Mouse (Mus musculus) kidney, postnatal 0 days (tissue): Measurements from ENCODE around the gene Pik3r3. TPM values are rescaled to one million over a fixed set of nuclear protein-coding genes. Genes with fewer than 3 reads are reported as not detected.
A peak's percentile ranks its signal among the peaks of the same experiment; 100 is the strongest.
"Not testable (repeated sequence)": the region's sequence is repeated elsewhere in the genome, so short reads cannot be mapped to it uniquely, and the experiment has no call there.

Experiments
- ATAC-seq: fragments of 200-750 bp; cut with Nextera tagmentation; replicated peaks from 2 replicates; pipeline ENCODE4 v1.8.0; 2017; ENCODE audit warnings: low read depth, moderate number of reproducible peaks, moderate TSS enrichment, moderate library complexity; ENCODE audit not compliant: low FRiP score
- DNase-seq: peaks from one replicate; pipeline ENCODE4 v3.0.0-alpha.2; 2016; ENCODE audit warnings: low spot score
- H3K27ac ChIP-seq: fragments of 300-500 bp; sonication (generic); 2 replicates; pipeline ENCODE4 v1.5.1; 2014; ENCODE audit warnings: mild to moderate bottlenecking
- H3K27me3 ChIP-seq: fragments of 300-500 bp; sonication (generic); 2 replicates; pipeline ENCODE4 v1.6.1; 2014; ENCODE audit warnings: low read length, mixed read lengths; ENCODE audit not compliant: insufficient read depth
- H3K36me3 ChIP-seq: fragments of 300-500 bp; sonication (generic); 2 replicates; pipeline ENCODE4 v1.6.1; 2014; ENCODE audit warnings: low read length, mixed read lengths; ENCODE audit not compliant: insufficient read depth
- H3K4me1 ChIP-seq: fragments of 300-500 bp; sonication (generic); replicated peaks from 2 replicates; pipeline ENCODE4 v1.6.1; 2014; ENCODE audit warnings: antibody characterized with exemption, low read length, mixed read lengths; ENCODE audit not compliant: insufficient read depth
- H3K4me2 ChIP-seq: fragments of 300-500 bp; sonication (generic); 2 replicates; pipeline ENCODE4 v1.6.1; 2014; ENCODE audit warnings: mild to moderate bottlenecking, low read length, moderate library complexity, mixed read lengths
- H3K4me3 ChIP-seq: fragments of 300-500 bp; sonication (generic); replicated peaks from 2 replicates; pipeline ENCODE4 v1.5.1; 2014; ENCODE audit warnings: low read depth, low read length
- H3K9ac ChIP-seq: fragments of 300-500 bp; sonication (generic); 2 replicates; pipeline ENCODE4 v1.6.1; 2014; ENCODE audit warnings: low read depth, low read length
- H3K9me3 ChIP-seq: fragments of 300-500 bp; sonication (generic); replicated peaks from 2 replicates; pipeline ENCODE4 v1.6.1; 2016; ENCODE audit warnings: low read length, inconsistent platforms, mixed read lengths
- CTCF ChIP-seq: IDR thresholded peaks from 2 replicates; pipeline ENCODE4 v1.5.1; 2016; ENCODE audit warnings: antibody characterized with exemption, low read depth, mild to moderate bottlenecking, moderate library complexity
- WGBS: fragments of 180-500 bp; shearing (Covaris S2); extraction: QIAGEN DNeasy Blood & Tissue Kit; methylation state at CpG from one replicate; pipeline ENCODE4 v1.1.7; 2014; 5-methylcytosine and 5-hydroxymethylcytosine counted together
- polyA plus RNA-seq: library from polyadenylated mRNA; unstranded; fragments of >200 nt; fragmentation: Nextera tagmentation; extraction: Ambion mirVana; gene quantifications from 2 replicates; pipeline ENCODE4 v1.2.1, GENCODE M21; 2015

Gene Pik3r3
- polyA plus RNA-seq, 1 experiment from 2014 or later: 13.9 TPM

DNA sequence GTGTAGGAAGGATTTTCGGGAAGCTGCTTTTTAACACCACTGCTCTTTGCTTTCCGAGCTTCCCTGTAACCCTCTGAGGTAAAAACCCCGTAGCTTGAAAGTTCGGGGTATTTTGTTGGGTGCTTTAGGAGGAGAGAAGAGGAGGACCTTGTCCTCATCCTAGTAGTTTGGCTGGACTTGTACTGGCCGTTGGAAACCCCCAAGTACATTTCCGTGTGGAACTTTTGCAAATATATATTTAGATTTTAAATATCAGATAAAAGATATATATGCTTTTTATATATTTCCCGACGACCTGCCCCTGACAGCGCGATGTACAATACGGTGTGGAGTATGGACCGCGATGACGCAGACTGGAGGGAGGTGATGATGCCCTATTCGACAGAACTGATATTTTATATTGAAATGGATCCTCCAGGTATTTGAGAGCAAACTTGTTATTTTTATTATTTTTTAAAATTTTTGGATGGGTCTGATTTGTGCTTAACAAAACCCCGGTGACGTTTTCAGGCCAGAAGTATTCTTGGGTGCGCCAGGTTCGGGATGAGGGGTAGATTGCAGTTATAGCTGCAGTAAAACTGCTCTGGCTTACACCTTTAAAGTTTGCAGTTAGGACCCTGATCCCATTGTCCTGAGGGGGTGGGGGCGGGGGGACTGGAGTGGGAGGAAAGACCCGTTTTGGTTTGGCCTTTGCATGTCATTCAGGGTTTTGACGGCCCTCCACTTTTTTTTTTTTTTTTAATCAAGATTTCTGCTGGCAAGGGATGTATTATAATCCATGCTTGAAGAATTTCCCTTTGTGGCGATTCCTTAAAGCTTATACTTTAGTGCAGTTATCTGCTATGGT lies 801 bp downstream of the Pik3r3 start:
- peak overlapping the region; percentile 84 for H3K9ac ChIP-seq
- peak overlapping the region; percentile 98 for H3K27ac ChIP-seq
- under 1% methylated on average over 23 of the region's 23 CpGs for WGBS
- H3K4me3 ChIP-seq: peak overlapping the region; percentile 73
- H3K9me3 ChIP-seq: no peaks in the 10 kb centered on the region
- no peaks in the 10 kb centered on the region for H3K27me3 ChIP-seq
- DNase-seq: peak; percentile 62
- H3K4me1 ChIP-seq: peaks cover 7% of the 10 kb centered on the region; the same call in 1 of the 2 replicates
- no peaks in the 10 kb centered on the region for H3K36me3 ChIP-seq
- peak overlapping the region; percentile 72 for H3K4me2 ChIP-seq
- ATAC-seq: no peak
- TF ChIP-seq CTCF: no peak

DNA sequence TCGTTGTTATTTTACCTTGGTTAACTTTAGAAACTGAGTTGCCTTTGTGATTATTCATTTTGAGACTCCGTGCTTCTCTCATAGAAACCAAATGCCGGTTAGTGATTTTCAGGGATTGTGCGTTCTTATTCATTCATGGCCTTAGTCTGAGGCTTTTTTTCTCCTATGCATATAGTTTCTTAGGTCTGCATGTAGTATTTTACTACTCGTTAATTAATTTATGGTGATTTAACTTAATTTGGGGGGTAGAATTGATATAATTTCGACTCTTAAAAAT lies 1.4 kb downstream of the Pik3r3 start:
- TF ChIP-seq CTCF: no peak
- peak overlapping the region; percentile 72 for H3K4me2 ChIP-seq
- H3K27ac ChIP-seq: no peak overlapping the region
- ATAC-seq (no peak), DNase-seq (peak; percentile 36)
- H3K4me3 ChIP-seq: peak overlapping the region; percentile 73
- WGBS: 3% methylated on average over 6 of the region's 6 CpGs
- peaks cover 7% of the 10 kb centered on the region; the same call in 1 of the 2 replicates for H3K4me1 ChIP-seq
- no peaks in the 10 kb centered on the region for H3K27me3 ChIP-seq
- no peaks in the 10 kb centered on the region for H3K9me3 ChIP-seq
- H3K36me3 ChIP-seq: no peaks in the 10 kb centered on the region
- H3K9ac ChIP-seq: peak overlapping the region; percentile 84; the same call in 1 of the 2 replicates

- 80% methylated on average over 3 of the region's 3 CpGs for WGBS
Measured at GRCm38 (mm10) chr4:116243377-116243776, 22.0 kb downstream of the Pik3r3 start.

DNA sequence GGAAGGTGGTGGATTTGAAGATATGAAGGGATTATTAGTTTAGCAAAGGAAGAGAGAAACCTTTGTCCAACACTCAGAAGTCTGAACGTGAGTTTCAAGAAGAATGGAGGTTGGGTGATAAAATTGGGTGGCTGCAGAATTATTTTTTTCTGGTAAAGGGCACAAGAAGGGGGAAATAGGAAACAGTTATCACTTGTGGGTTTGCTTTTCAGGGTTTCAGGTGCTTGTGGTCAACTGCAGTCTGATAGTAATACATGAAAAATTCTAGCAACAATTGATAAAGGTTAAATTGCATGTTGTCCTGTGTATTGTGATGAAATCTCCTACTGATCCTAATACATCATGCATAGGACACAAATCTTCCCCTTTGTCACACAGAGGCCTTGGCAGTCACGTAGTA lies 22.8 kb downstream of the Pik3r3 start:
- WGBS: 74% methylated on average over 2 of the region's 2 CpGs
- ATAC-seq (no peak), DNase-seq (no peak)
- H3K27me3 ChIP-seq: no peaks in the 10 kb centered on the region
- H3K9me3 ChIP-seq: no peaks in the 10 kb centered on the region
- H3K9ac ChIP-seq: no peak overlapping the region
- H3K4me3 ChIP-seq: no peak overlapping the region
- H3K27ac ChIP-seq: no peak overlapping the region
- H3K4me2 ChIP-seq: no peak overlapping the region
- no peak for TF ChIP-seq CTCF
- H3K4me1 ChIP-seq: no peaks in the 10 kb centered on the region
- H3K36me3 ChIP-seq: no peaks in the 10 kb centered on the region

More at GRCm38 (mm10) chr4:116243377-116243776, 22.0 kb downstream of the Pik3r3 start:
- no peak for TF ChIP-seq CTCF
- Histone ChIP-seq H3K9ac (no peak overlapping the region), H3K27me3 (no peaks in the 10 kb centered on the region), H3K36me3 (no peaks in the 10 kb centered on the region), H3K4me1 (no peaks in the 10 kb centered on the region), H3K9me3 (no peaks in the 10 kb centered on the region), H3K4me2 (no peak overlapping the region), H3K27ac (no peak overlapping the region), H3K4me3 (no peak overlapping the region)
- DNase-seq: no peak
- no peak for ATAC-seq

GRCm38 (mm10) chr4:116245926-116246325 lies 24.5 kb downstream of the Pik3r3 start:
- peak; percentile 58 for DNase-seq
- H3K4me3 ChIP-seq: not testable (repeated sequence)

GRCm38 (mm10) chr4:116249986-116250385 lies 28.6 kb downstream of the Pik3r3 start:
- no peaks in the 10 kb centered on the region for H3K4me1 ChIP-seq
- H3K9ac ChIP-seq: no peak overlapping the region
- no peak overlapping the region for H3K27ac ChIP-seq
- no peak for DNase-seq
- no peaks in the 10 kb centered on the region for H3K36me3 ChIP-seq
- H3K4me3 ChIP-seq: no peak overlapping the region
- no peak for ATAC-seq
- WGBS: 93% methylated on average over 3 of the region's 3 CpGs
- no peak overlapping the region for H3K4me2 ChIP-seq
- H3K9me3 ChIP-seq: no peaks in the 10 kb centered on the region
- no peaks in the 10 kb centered on the region for H3K27me3 ChIP-seq
- no peak for TF ChIP-seq CTCF

More at GRCm38 (mm10) chr4:116245926-116246325, 24.5 kb downstream of the Pik3r3 start:
- not testable (repeated sequence) for H3K4me1 ChIP-seq, H3K36me3 ChIP-seq, H3K9ac ChIP-seq, H3K9me3 ChIP-seq, H3K4me2 ChIP-seq, H3K27me3 ChIP-seq, ATAC-seq, H3K27ac ChIP-seq
- peak; percentile 72 for TF ChIP-seq CTCF
- 53% methylated on average over 3 of the region's 3 CpGs for WGBS

- H3K4me3 ChIP-seq: no peak overlapping the region
Measured at GRCm38 (mm10) chr4:116268220-116268619, 46.8 kb downstream of the Pik3r3 start.

More at GRCm38 (mm10) chr4:116268220-116268619, 46.8 kb downstream of the Pik3r3 start:
- Histone ChIP-seq H3K9me3 (no peaks in the 10 kb centered on the region), H3K27ac (no peak overlapping the region), H3K36me3 (peaks cover 10% of the 10 kb centered on the region; the same call in 1 of the 2 replicates), H3K9ac (no peak overlapping the region), H3K4me1 (no peaks in the 10 kb centered on the region), H3K4me2 (no peak overlapping the region), H3K27me3 (no peaks in the 10 kb centered on the region)
- DNase-seq (no peak), ATAC-seq (no peak)
- 94% methylated on average over 6 of the region's 6 CpGs for WGBS
- TF ChIP-seq CTCF: no peak
